Mouse (Mus musculus) erythroblast, embryonic 14.5 days (primary cell): ENCODE data around the gene C2cd3. TPM values are rescaled to one million over a fixed set of nuclear protein-coding genes. Genes with fewer than 3 reads are reported as not detected.

Source experiments
- H3K27me3 ChIP-seq: 2 replicates; pipeline ENCODE4 v1.6.1; 2012; ENCODE audit warnings: inconsistent platforms; ENCODE audit not compliant: control insufficient read depth
- H3K36me3 ChIP-seq: 2 replicates; pipeline ENCODE4 v1.6.1; 2012; ENCODE audit warnings: mild to moderate bottlenecking, inconsistent platforms; ENCODE audit not compliant: control insufficient read depth
- H3K4me1 ChIP-seq: 2 replicates; pipeline ENCODE4 v1.6.1; 2012; ENCODE audit warnings: inconsistent platforms; ENCODE audit not compliant: control insufficient read depth
- H3K4me3 ChIP-seq: replicated peaks from 2 replicates; pipeline ENCODE3; 2012; ENCODE audit warnings: moderate library complexity, mild to moderate bottlenecking, inconsistent platforms
- H3K9me3 ChIP-seq: 2 replicates; pipeline ENCODE4 v1.6.1; 2012; ENCODE audit warnings: low read length, inconsistent platforms, mixed read lengths; ENCODE audit not compliant: control insufficient read depth
- GATA1 ChIP-seq: IDR thresholded peaks from 2 replicates; pipeline ENCODE4 v1.6.1; 2012; ENCODE audit warnings: low read length, inconsistent platforms, mixed read lengths
- TAL1 ChIP-seq: IDR thresholded peaks from 3 replicates; pipeline ENCODE4 v1.6.1; 2012; ENCODE audit warnings: low read length, inconsistent platforms, mixed read lengths
- polyA plus RNA-seq: library from polyadenylated mRNA; stranded (reverse); fragments of >175 nt; gene quantifications from 2 replicates; pipeline ENCODE4 v1.2.3, GENCODE M21; 2012

The C2cd3 gene
- polyA plus RNA-seq, 1 experiment: 3.1 TPM

GRCm38 (mm10) chr7:100492391-100493116 is 120.5 kb downstream of the C2cd3 start:
- peaks cover 58% of the 10 kb centered on the region for H3K4me1 ChIP-seq
- H3K4me3 ChIP-seq: peak overlapping the region; percentile 68
- peaks cover 48% of the 10 kb centered on the region for H3K36me3 ChIP-seq
- H3K9me3 ChIP-seq: no peaks in the 10 kb centered on the region
- no peaks in the 10 kb centered on the region; the same call in 1 of the 2 replicates for H3K27me3 ChIP-seq
- TF ChIP-seq GATA1 (0 out of 2 replicates have a peak, but pooled peaks have one; percentile 18), TAL1 (no peak)

GRCm38 (mm10) chr7:100493117-100493483 is 121.1 kb downstream of the C2cd3 start, which contains the start of gene Ucp2:
Gene Ucp2 (plus strand): TSS chr7:100493337.
- peak within 1 kb of the TSS; percentile 68 for H3K4me3 ChIP-seq
- no peaks in the 10 kb centered on the region; the same call in 1 of the 2 replicates for H3K27me3 ChIP-seq
- H3K36me3 ChIP-seq: peaks cover 54% of the 10 kb centered on the region
- no peak for TF ChIP-seq TAL1
- no peak for TF ChIP-seq GATA1
- H3K9me3 ChIP-seq: no peaks in the 10 kb centered on the region
- H3K4me1 ChIP-seq: peaks cover 63% of the 10 kb centered on the region

DNA sequence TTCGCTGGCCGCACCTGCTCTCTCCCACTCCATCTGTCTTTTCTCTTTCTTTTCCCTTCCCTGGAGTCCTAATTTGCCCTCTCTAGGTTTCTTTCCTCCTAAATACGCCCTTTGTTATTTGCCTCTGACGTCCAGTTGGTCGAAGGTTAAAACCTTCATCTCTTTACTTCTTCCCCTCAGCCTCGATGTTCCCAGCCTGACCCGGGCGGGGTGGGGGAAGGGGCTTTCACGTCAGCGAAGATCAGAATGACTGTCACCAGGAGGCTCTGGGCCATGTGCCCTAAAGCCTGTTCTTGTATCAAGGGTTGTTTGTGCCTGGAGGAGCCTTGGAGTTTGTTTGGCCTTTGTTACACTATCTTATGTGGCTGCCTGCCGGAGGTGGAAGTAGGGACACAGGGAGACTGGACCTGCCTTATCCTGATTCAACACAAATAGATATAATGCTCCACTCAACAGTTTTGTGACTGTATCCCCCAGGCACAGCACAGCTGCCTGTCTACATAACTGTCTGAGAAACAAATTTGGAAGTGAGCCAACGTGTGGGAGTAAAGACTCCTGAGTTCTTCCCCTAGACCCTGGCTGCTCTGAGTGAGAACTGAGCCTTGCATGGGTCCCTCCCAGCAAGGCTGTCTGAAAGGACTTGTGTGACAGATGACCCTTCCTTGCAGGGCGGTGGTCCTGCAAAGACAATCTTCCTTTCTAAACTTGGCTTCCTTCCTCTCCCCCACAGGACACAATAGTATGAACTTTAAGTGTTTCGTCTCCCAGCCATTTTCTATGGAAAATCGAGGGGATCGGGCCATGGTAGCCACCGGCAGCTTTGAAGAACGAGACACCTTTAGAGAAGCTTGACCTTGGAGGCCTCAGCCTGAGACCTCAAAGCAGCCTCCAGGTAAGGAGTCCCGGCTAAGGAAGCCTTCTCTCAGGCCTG is 121.7 kb downstream of the C2cd3 start:
- peak overlapping the region; percentile 68 for H3K4me3 ChIP-seq
- H3K36me3 ChIP-seq: peaks cover 60% of the 10 kb centered on the region
- no peaks in the 10 kb centered on the region for H3K9me3 ChIP-seq
- no peak for TF ChIP-seq GATA1
- no peak for TF ChIP-seq TAL1
- peaks cover 65% of the 10 kb centered on the region for H3K4me1 ChIP-seq
- no peaks in the 10 kb centered on the region; the same call in 1 of the 2 replicates for H3K27me3 ChIP-seq

DNA sequence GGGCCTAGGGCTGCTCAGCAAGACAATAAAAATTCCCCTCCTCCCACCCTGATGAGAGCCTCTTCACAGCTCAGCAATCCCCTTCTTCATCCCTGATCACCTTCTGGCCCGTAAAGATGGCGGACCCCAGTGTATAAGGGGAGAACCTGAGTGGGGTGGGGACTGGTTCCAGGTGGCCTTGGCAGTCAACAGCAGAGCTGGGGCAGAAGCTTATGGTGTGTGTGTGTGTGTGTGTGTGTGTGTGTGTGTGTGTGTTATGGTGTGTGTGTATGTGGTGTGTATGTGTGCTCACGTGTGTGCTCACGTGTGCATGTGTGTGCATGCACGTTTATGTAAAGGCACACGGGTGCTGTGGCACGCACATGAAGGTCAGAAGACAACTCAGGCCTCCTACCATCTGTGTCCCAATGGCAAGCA is 122.4 kb downstream of the C2cd3 start:
- Histone ChIP-seq H3K4me3 (peak overlapping the region; percentile 68), H3K9me3 (no peaks in the 10 kb centered on the region), H3K36me3 (peaks cover 67% of the 10 kb centered on the region), H3K27me3 (no peaks in the 10 kb centered on the region; the same call in 1 of the 2 replicates), H3K4me1 (peaks cover 71% of the 10 kb centered on the region)
- TF ChIP-seq GATA1: no peak
- no peak for TF ChIP-seq TAL1

DNA sequence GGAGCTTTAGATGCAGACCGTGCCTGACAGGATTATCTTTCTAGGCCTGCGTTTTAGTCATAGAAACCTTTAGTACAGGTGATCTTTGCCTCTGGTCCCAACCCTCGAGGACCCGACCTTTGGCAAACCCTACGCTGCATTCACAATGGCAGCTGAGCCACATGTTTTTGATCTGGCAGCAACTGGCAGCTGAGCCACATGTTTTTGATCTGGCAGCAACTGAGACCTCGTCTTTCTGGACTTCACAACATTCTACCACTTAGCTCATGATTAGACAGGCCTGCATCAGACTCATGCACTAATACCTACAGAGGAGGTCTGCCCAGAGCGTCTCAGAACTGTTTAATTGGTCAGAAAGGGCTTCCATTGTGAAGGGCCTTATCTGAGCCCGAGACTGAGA is 123.0 kb downstream of the C2cd3 start:
- no peaks in the 10 kb centered on the region; the same call in 1 of the 2 replicates for H3K27me3 ChIP-seq
- H3K4me1 ChIP-seq: peaks cover 71% of the 10 kb centered on the region
- H3K4me3 ChIP-seq: peak overlapping the region; percentile 68
- TF ChIP-seq TAL1 (no peak), GATA1 (no peak)
- no peaks in the 10 kb centered on the region for H3K9me3 ChIP-seq
- H3K36me3 ChIP-seq: peaks cover 70% of the 10 kb centered on the region

DNA sequence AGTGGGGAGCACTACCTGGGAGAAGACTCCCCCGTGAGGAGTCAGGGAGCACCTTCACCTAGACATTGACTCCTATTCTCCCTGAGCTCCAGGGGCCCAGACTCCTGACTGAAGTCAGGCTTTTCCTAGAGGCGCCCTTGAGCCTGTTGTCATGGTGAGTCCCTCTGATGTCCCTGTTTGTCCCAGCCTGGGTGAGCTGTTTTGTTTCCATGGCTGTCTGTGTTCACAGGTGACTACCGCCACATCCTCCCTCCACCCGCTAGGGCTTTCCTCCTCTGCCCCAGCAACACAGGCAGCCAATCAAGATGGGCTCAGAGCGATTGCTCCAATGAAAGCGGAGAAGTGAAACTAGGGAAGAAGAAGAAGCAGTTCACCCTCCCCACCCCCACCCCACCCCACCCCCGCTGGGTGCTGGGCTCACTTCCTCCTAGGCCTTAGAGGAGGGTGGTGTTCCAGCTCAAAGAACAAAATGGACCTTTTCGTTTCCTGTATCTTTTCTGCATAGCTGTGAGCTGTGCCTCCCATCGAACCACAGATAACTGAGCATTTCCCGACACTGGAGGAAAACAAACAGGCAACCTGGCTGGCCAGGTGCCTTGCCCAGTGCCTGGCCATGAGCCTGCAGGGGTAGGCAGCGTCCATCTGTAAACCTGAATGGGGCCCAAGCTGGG is 123.7 kb downstream of the C2cd3 start:
- peaks cover 76% of the 10 kb centered on the region for H3K4me1 ChIP-seq
- H3K36me3 ChIP-seq: peaks cover 76% of the 10 kb centered on the region
- TF ChIP-seq GATA1 (no peak), TAL1 (no peak)
- no peaks in the 10 kb centered on the region; the same call in 1 of the 2 replicates for H3K27me3 ChIP-seq
- peak overlapping the region; percentile 68 for H3K4me3 ChIP-seq
- no peaks in the 10 kb centered on the region for H3K9me3 ChIP-seq

DNA sequence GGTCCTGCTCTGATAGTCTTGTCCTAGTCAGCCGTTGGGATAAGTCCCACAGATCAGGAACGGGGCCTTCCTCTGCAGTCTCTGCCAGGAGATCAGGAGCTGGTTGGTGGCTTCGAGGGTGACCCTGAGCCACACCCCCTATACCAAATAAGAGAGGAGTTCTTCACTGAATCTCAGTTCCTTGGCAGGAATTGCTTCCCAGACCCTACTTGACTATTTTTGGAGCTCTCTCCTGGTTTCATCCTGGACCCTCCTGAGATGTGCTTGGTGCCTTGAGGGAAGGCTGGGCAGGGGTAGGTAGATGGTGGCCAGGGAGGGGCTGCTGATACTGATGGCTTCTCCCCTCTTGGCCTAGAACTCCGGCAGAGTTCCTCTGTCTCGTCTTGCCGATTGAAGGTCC is 124.3 kb downstream of the C2cd3 start:
- Histone ChIP-seq H3K27me3 (no peaks in the 10 kb centered on the region; the same call in 1 of the 2 replicates), H3K36me3 (peaks cover 81% of the 10 kb centered on the region), H3K4me3 (peak overlapping the region; percentile 68), H3K9me3 (no peaks in the 10 kb centered on the region), H3K4me1 (peaks cover 81% of the 10 kb centered on the region)
- no peak for TF ChIP-seq GATA1

DNA sequence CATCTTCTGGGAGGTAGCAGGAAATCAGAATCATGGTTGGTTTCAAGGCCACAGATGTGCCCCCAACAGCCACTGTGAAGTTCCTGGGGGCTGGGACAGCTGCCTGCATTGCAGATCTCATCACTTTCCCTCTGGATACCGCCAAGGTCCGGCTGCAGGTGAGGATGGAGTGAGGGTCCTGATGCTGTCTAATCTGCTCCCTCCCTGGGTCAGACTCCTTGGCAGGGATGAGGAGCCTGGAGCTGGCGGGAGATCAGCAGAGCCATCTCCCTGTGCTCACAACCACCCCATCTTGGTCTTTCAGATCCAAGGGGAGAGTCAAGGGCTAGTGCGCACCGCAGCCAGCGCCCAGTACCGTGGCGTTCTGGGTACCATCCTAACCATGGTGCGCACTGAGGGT is 124.8 kb downstream of the C2cd3 start:
- H3K9me3 ChIP-seq: no peaks in the 10 kb centered on the region
- H3K4me3 ChIP-seq: peak overlapping the region; percentile 68
- TF ChIP-seq GATA1 (no peak), TAL1 (no peak)
- peaks cover 83% of the 10 kb centered on the region for H3K4me1 ChIP-seq
- no peaks in the 10 kb centered on the region; the same call in 1 of the 2 replicates for H3K27me3 ChIP-seq
- H3K36me3 ChIP-seq: peaks cover 81% of the 10 kb centered on the region

GRCm38 (mm10) chr7:100497402-100497801 is 125.4 kb downstream of the C2cd3 start:
- Histone ChIP-seq H3K9me3 (no peaks in the 10 kb centered on the region), H3K4me1 (peaks cover 82% of the 10 kb centered on the region), H3K36me3 (peaks cover 81% of the 10 kb centered on the region), H3K4me3 (peak overlapping the region; percentile 68), H3K27me3 (no peaks in the 10 kb centered on the region; the same call in 1 of the 2 replicates)
- no peak for TF ChIP-seq TAL1
- no peak for TF ChIP-seq GATA1
